Mouse (Mus musculus) Muller cell, postnatal 12 days (primary cell): ENCODE data around the gene Tmem131.
"Not testable (repeated sequence)": the region's sequence is repeated elsewhere in the genome, so short reads cannot be mapped to it uniquely, and the experiment has no call there.

Experiments used
- DNase-seq: peaks from one replicate; pipeline ENCODE4 v3.0.0-alpha.2; 2015; ENCODE audit errors: inconsistent ontology term

Gene Tmem131

DNA sequence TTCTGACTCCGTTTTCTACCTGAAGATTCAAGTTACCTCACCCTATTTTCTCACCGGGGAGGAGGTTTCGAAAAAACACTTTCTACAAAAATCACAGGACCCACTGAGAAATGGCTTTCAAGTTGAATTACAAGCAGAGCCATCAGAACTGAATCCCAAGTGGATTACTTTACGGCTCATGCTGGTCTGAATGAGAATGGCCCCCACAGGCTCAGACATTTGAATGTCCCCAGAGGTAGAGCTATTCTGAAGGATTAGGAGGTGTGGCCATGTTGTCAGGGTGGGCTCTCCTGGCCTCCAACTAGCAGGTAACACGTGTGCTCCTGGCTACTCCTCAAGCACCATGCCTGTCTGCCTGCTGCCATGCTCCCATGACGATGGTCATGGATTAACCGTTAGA, 109.4 kb downstream of the Tmem131 start:
- DNase-seq, result no peak

DNA sequence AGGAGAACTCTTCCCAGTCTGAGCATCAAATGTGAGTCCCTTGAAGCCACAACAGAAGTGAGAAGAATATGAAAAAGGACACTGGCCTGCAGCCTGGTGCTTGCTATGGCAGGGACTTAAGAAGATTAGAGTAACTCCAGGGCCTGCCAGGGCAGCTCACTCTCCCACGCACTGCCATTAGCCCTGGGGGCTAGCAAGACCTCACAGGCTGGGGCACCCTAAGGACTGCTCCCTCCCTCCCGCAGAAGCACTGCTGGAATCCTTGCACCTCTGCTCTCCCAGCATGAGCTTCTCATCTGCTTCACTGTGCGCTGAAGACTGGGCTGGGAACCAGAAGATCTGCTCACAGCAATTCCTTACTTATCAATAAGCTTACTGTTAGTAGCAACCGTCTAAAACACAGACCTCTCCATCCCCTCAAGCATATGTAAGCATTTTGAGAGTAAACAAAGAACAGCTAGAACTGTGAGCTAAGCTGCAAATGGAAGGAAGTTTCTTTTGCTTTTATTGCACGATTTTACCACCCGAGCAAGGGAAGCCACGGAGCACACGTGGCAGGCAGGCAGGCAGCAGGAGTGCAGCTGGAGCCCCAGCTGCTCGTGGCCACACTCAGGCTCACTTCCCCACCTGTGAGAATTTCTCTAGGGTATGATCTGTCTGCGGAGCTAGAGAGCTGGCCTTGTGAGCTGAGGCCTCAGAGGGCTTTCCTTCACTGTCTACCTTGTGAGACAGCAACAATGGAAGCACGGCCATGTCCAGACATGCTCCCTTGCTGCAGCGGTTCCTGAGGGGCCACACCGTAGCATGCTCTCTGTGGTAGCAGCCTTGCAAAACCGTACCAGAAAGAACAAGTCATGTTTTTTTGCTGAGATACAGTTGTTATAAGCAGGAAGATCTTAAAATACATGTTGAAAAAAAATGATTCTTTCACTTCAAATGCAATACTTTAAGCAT, 112.3 kb downstream of the Tmem131 start:
- no peak for DNase-seq

GRCm38 (mm10) chr1:36824356-36824755, 119.1 kb downstream of the Tmem131 start:
- DNase-seq, result no peak

- DNase-seq, result not testable (repeated sequence)
Observed at GRCm38 (mm10) chr1:36821918-36822317, 121.5 kb downstream of the Tmem131 start.

- DNase-seq, result no peak
Observed at GRCm38 (mm10) chr1:36815166-36815565, 128.3 kb downstream of the Tmem131 start.

GRCm38 (mm10) chr1:36814271-36814903, 129.1 kb downstream of the Tmem131 start:
- DNase-seq, result no peak

- no peak for DNase-seq
Observed at GRCm38 (mm10) chr1:36813415-36813814, 130.1 kb downstream of the Tmem131 start.

DNA sequence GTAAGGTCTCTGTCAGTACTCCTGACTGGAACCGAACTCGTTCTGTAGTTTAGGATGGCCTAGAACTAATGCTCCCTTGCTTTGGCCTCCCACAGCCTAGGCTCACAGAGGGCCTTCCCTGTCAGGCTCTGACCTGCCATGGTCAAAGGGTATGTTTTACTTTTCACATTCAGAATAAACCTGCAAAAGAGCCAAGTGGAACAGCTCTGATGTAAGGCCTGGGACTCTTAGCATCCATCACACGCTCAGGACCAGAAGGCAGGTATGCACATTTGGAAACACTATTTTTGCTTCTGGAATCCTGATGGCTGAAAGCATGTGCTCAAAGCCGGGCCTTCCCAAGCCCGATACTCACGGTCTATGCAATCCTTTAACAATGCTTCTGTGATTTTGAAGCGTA, 131.7 kb downstream of the Tmem131 start:
- no peak for DNase-seq

- no peak for DNase-seq
Observed at GRCm38 (mm10) chr1:36807782-36808565, 135.5 kb downstream of the Tmem131 start.

DNA sequence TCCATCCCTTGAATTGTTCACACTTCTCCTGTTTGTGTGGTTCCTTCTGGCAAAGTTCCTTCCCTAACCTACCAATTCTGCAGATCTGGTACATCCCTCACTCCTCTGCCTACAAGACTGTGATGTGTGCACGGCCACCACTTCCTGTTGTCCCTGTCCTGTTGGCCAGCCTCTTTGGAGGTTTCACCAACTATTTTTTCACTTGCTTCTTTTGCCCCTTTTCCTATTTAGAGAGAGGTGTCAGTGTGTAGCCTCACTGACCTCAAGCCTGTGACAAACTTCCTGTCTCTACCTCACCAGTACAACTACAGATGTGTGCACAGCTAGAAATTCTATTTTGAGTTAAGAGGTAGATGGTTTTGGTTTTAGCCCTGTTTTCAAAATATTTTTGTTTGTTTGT, 136.4 kb downstream of the Tmem131 start:
- no peak for DNase-seq

DNA sequence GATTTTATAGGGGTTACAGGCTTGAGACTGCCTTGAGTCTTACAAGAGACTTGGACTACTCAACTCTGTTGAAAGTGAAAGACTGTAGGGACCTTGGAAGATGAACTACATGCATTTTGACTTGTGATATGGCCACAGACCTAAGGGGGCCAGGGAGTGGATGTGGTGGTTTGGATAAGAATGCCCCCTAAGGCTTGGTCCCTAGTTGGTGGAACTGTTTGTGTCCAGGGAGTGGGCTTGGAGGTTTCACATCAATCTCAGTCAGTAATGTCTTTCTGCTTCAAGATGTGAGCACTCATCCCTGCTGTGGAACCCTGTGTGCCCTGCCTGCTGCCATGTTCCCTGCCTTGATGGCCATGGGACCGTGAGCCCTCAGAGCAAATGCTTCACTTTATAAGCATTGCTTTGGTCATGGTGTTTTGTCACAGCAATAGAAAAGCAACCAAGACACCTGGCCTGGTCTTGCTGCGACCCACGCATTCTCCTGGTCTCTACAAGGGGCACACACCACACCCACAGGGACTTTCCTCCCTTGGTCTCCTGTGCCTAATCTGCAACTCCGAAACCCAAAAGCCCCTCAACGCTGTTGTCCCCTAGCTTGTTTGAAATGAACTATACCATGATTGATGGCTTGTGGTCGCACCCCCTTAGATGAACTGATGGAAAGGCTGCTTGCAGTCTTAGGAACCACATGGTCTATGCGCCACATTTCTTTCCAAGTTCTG, 137.1 kb downstream of the Tmem131 start:
- no peak for DNase-seq

DNA sequence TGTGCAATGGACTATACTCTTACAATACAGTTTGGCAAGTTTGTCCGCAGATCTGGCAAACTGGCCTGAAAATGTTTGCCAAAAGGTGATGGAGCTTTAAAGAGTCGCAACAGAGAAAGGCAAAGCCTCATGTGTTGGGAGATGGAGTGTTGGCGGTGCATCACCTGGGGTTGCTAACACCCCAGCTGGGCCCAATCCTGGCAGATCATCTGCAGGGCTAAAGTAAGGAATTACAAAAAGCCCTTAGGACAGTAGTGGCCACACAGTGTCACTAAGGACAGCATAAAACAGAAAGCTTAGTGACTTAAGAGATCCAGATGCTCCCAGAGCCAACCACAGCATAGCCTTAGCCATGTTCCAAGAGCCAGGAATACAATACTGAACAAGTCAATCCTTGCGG, 138.6 kb downstream of the Tmem131 start:
- DNase-seq, result no peak

DNA sequence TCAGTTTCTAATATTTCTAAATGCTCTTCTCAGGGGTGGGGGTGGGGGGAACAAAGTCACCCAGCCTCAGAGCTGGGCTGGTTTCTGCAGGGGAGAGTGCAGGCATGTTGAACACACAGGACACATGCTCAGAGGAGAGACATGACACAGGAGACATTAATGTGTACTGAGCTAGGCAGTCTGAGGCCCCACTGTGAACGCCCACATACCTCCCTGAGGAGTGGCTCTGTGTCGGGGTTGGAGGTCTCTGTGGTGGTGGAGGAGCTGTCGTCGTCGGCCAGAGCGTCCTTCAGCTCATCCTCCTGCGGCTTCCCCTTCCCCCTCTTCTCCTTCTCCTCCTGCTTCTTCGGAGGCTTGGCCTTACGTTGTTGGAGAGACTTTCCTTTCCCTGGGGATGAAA, 139.2 kb downstream of the Tmem131 start:
- DNase-seq, result no peak

DNA sequence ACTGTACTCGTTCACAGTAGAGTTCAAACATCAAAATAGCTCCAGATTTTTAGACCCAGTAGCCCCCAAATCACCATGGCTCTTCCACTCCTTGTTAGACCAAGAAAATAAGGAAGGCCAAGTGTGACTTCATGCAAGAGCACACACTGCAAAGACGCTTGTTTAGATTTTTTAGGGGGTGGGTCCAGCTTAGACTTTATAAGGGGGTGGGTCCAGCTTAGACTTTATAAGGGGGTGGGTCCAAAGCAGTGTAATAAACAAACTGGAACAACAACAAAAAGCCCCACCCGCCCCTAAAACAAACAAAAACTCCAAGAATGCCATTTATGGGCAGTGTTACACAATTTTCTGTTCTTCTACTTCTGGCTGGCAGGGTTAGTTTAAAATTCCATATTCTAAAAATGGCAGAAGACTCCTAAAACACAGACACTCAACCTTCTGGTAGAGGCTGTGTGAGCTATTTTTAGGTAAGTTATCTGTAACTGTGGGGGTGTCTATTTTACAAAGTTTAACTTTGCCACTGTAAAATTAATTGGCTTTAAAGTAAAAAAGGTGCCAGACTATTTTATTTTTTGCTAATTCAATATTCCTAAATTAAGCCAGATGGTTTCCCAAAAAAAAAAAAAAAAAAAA, 143.0 kb downstream of the Tmem131 start:
- DNase-seq, result no peak

DNA sequence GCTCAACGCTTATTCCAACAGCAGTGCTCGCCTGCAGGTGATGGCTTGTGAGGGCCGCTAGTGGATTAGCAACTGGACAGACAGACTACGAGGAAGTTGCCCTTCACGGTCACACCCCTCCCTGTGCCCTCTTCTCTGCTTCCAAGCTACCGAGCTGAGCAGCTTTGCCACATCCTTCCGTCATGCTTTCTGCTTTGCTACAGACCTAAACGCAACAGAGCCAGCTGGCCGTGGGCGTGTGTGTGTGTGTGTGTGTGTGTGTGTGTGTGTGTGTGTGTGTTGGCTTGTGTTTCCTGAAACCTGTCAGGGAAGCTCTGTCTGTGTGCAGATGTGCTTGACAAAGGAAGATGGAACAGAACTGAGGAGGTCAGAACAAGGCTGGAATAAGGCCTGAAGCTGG, 146.0 kb downstream of the Tmem131 start:
- no peak for DNase-seq

DNA sequence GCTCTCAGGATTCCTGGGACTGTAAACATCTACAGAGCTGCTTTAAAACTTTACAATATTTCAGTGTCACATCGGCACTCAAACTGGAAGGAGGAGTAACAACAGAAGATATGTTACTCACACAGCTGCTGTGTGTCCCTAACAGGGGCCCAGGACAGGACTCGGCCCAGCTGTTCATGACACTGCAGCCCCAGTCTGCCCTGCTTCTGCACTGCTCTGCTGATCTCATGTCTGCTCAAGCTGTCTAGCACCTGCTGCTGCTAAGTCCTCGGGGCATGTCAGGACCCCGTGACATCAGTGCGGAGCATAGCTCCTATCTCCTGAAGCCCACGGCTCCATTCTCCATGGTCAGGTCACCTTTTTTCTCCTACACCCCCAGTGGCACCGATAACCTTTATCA, 146.8 kb downstream of the Tmem131 start:
- DNase-seq, result no peak

DNA sequence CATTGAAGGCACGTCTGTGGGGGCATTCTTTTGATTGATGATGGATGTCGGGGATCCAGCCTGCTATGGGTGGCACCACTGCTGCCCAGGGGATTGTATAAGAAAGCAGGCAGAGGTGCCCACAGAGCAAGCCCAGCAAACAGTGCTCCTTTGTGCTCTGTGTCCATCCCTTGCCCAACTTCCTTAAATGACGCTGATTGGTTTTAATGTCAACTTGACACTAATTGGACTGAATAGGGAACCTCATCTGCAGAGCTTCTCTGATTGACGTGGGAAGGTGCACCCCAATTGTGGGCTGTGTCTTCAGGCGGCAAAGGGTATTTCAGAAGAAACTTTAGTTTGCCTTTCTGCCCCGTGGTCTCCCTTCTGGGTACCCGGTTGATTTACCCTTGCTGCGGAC, 154.1 kb downstream of the Tmem131 start:
- no peak for DNase-seq

GRCm38 (mm10) chr1:36786377-36786776, 157.1 kb downstream of the Tmem131 start:
- no peak for DNase-seq

DNA sequence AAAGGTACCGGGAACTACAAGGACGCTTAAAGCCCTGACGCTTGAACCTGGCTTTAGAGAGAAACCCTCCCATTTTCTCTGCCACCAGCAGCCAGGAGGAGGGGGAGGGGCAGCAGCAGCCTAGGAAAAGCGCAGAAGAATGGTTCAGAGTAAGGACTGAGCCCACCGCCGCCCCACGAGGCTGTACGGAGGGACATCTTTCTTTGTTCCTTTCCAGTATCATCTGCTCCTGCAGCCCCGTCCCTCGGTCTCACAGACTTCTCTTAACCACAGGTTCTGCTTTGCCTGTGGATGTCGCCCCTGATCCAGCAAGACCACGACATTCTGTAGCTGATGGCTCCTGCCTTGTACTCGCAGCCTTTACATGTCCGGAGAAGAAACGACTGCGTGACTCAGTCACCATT, 158.2 kb downstream of the Tmem131 start:
- DNase-seq, result peak; percentile 43

DNA sequence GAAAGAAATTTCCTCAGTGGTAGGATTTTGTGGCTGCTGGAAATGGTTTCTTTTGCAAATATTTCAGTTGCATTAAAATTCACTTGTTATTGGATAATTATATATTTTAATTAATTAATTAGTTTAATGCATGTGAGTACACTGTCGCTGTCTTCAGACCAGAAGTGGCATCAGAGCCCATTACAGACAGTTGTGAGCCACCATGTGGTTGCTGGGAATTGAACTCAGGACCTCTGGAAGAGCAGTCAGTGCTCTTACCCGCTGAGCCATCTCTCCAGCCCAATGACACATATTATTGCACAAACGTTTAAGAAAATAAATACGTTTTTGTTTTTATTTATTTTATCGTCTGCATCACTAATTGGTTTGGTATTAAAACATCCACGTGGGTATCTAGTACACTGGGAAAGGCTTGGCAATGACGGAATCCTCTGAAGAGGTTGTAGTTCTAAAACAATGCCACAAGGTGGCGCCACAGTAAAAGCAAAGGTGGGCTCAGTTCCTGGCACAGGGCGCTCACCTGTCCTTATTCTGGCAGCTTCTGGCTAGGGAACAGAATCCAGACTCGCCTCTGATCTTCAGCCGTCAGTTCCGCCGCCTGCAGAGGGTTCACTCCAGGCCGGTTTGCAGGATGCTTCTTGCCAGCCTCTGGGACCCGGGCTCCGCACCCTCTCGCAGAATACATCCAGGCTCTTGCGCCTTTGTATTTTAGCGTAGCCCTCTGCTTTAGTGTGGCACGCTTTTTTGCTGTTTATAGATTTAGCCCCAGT, 158.9 kb downstream of the Tmem131 start:
- DNase-seq, result peak; percentile 48
